ENCODE assay signal across 31 mouse cellular contexts in genomic region chr1:179160697-179161096, GRCm38 (mm10).
A peak's percentile ranks its signal among the peaks of the same experiment; 100 is the strongest.
DNase-seq lines count a peak whose midpoint lies in the region; ATAC-seq and TF ChIP-seq lines count a peak whose summit lies in the region.
"Had no signal": no experiment of that assay in that cellular context is flagged by ENCODE, and none has a peak within 500 bp of the region (broad histone marks: within the 10 kb centered on the region; RNA-seq: fewer than 3 reads in every experiment).

No protein-coding gene starts in this region.

- no peak overlapping the region for H3K4me3 ChIP-seq in layer of hippocampus, adult 2 months
- no peak overlapping the region for H3K4me3 ChIP-seq in hindbrain, embryonic 12.5 days
- no peak overlapping the region for H3K4me3 ChIP-seq in hindbrain, postnatal 0 days (ENCODE audit: low read length)
- H3K4me3 ChIP-seq: embryonic facial prominence, embryonic 12.5 days; forebrain, embryonic 15.5 days; gastrocnemius, adult 2 months; heart, adult 2 months; heart, embryonic 12.5 days; intestine, embryonic 15.5 days; limb, embryonic 12.5 days; liver, embryonic 15.5 days; neural tube, embryonic 13.5 days had no signal

- no peak overlapping the region for H3K9ac ChIP-seq in hindbrain, embryonic 12.5 days
- no peak overlapping the region for H3K9ac ChIP-seq in hindbrain, postnatal 0 days (replicated peaks; ENCODE audit: low read length)
- H3K9ac ChIP-seq: embryonic facial prominence, embryonic 12.5 days; forebrain, embryonic 15.5 days; heart, embryonic 12.5 days; intestine, embryonic 15.5 days; limb, embryonic 12.5 days; liver, embryonic 15.5 days; lung, embryonic 14.5 days; neural tube, embryonic 13.5 days had no signal

- H3K9me3 ChIP-seq in hindbrain, embryonic 12.5 days (replicated peaks), result no peaks in the 10 kb centered on the region
- H3K9me3 ChIP-seq in hindbrain, postnatal 0 days (ENCODE audit: low read length), result no peaks in the 10 kb centered on the region
- H3K9me3 ChIP-seq: embryonic facial prominence, embryonic 12.5 days; forebrain, embryonic 15.5 days; intestine, embryonic 15.5 days; limb, embryonic 12.5 days; liver, embryonic 15.5 days; neural tube, embryonic 13.5 days had no signal

- 19% methylated on average over 3 of the region's 3 CpGs for WGBS in hindbrain, embryonic 12.5 days
- WGBS in hindbrain, postnatal 0 days, result 20% methylated on average over 3 of the region's 3 CpGs

- peaks cover 16% of the 10 kb centered on the region for H3K4me1 ChIP-seq in hindbrain, embryonic 12.5 days
- H3K4me1 ChIP-seq in hindbrain, postnatal 0 days (ENCODE audit: insufficient read depth, low read length), result peaks cover 8% of the 10 kb centered on the region; the same call in 1 of the 2 replicates
- H3K4me1 ChIP-seq: forebrain, embryonic 15.5 days; heart, embryonic 12.5 days; intestine, embryonic 15.5 days; liver, embryonic 15.5 days had no signal

- no peak overlapping the region for H3K4me2 ChIP-seq in hindbrain, embryonic 12.5 days (replicated peaks)
- no peak overlapping the region for H3K4me2 ChIP-seq in hindbrain, postnatal 0 days (ENCODE audit: low read depth, low read length)
- H3K4me2 ChIP-seq: embryonic facial prominence, embryonic 12.5 days; forebrain, embryonic 15.5 days; heart, embryonic 12.5 days; intestine, embryonic 15.5 days; limb, embryonic 12.5 days; liver, embryonic 15.5 days; lung, embryonic 14.5 days; neural tube, embryonic 13.5 days had no signal

- TF ChIP-seq CTCF in layer of hippocampus, adult 2 months (conservative IDR thresholded peaks at IDR 0.05), result no peak
- no peak for TF ChIP-seq CTCF in brain, embryonic 14.5 days (IDR thresholded peaks at IDR 0.05; ENCODE audit: borderline replicate concordance, extremely low read depth, insufficient read depth, insufficient read length)
- TF ChIP-seq CTCF in hindbrain, postnatal 0 days (IDR thresholded peaks at IDR 0.05; ENCODE audit: low read depth), result no peak

- H3K36me3 ChIP-seq in hindbrain, embryonic 12.5 days, result no peaks in the 10 kb centered on the region
- H3K36me3 ChIP-seq in hindbrain, postnatal 0 days (ENCODE audit: insufficient read depth, low read length), result no peaks in the 10 kb centered on the region
- H3K36me3 ChIP-seq: embryonic facial prominence, embryonic 12.5 days; forebrain, embryonic 15.5 days; heart, embryonic 12.5 days; intestine, embryonic 15.5 days; limb, embryonic 12.5 days; liver, embryonic 15.5 days; neural tube, embryonic 13.5 days had no signal

- DNase-seq in layer of hippocampus, adult 2 months (ENCODE audit: low spot score in 2 of 2), result no peak
- no peak for DNase-seq in layer of hippocampus, adult 11-12 months (ENCODE audit: low spot score)
- peak; percentile 46 for DNase-seq in brain, embryonic 14.5 days (ENCODE audit: low read depth)
- DNase-seq in hindbrain, postnatal 0 days (ENCODE audit: low spot score), result peak; percentile 48
- no peak for DNase-seq in thymus, postnatal 36 days
- no peak for DNase-seq in frontal cortex, postnatal 25 days (ENCODE audit: low spot score in 2 of 2)
- no peak for DNase-seq in gastrocnemius, adult 18-20 months (ENCODE audit: low spot score)
- DNase-seq: adrenal gland, postnatal 10 days; cerebellum, adult 11-12 months; cerebellum, adult 9-11 months; embryo, embryonic 11 days; gastrocnemius, adult 2 months; gastrocnemius, postnatal 36 days; heart, adult 2 months; kidney, adult 2 months; kidney, postnatal 10 days; lung, embryonic 14.5 days; lung, postnatal 14 days; retina, postnatal 1 day; right cerebral cortex, postnatal 25 days; thymus, adult 18-20 months; thymus, postnatal 25 days had no signal

- H3K27me3 ChIP-seq in hindbrain, embryonic 12.5 days, result no peaks in the 10 kb centered on the region
- H3K27me3 ChIP-seq in hindbrain, postnatal 0 days (ENCODE audit: insufficient read depth, low read length), result no peaks in the 10 kb centered on the region
- H3K27me3 ChIP-seq: forebrain, embryonic 15.5 days; heart, embryonic 12.5 days; intestine, embryonic 15.5 days; limb, embryonic 12.5 days; liver, embryonic 15.5 days; neural tube, embryonic 13.5 days; Patski had no signal

- TF ChIP-seq POLR2A in brain, embryonic 14.5 days (IDR thresholded peaks at IDR 0.05; ENCODE audit: borderline replicate concordance, extremely low read depth, insufficient read depth, insufficient read length, poor library complexity, severe bottlenecking), result no peak

- H3K27ac ChIP-seq in layer of hippocampus, adult 2 months, result peak overlapping the region; percentile 56; the same call in 1 of the 2 replicates
- H3K27ac ChIP-seq in hindbrain, embryonic 12.5 days, result no peak overlapping the region; the same call in 1 of the 2 replicates
- 0 out of 2 replicates have a peak overlapping the region, but pooled peaks have one; percentile 1 for H3K27ac ChIP-seq in hindbrain, postnatal 0 days
- H3K27ac ChIP-seq: embryonic facial prominence, embryonic 12.5 days; forebrain, embryonic 15.5 days; gastrocnemius, adult 2 months; heart, adult 2 months; intestine, embryonic 15.5 days; limb, embryonic 12.5 days; liver, embryonic 15.5 days; neural tube, embryonic 13.5 days had no signal

- ATAC-seq in hindbrain, embryonic 12.5 days (ENCODE audit: low FRiP score), result 0 out of 2 replicates have a peak, but pooled peaks have one; percentile 52
- peak; percentile 68 for ATAC-seq in hindbrain, postnatal 0 days
- ATAC-seq: forebrain, embryonic 15.5 days; intestine, embryonic 15.5 days; Patski had no signal

Comparison
In these comparisons a context has a peak if more than half of its experiments do, and no peak if none do; other contexts are left out.
1. DNase-seq: peak in brain, embryonic 14.5 days (single experiment) and hindbrain, postnatal 0 days (single experiment); none in layer of hippocampus, adult 2 months (0 of 2), layer of hippocampus, adult 11-12 months (single experiment), thymus, postnatal 36 days (0 of 2), frontal cortex, postnatal 25 days (0 of 2) and gastrocnemius, adult 18-20 months (single experiment).